Mouse (Mus musculus) myocyte (in vitro differentiated cells): ENCODE measurements around the gene Neurod1.

Source experiments
- MAX ChIP-seq: IDR thresholded peaks from one replicate; pipeline ENCODE4 v1.6.1; 2011; ENCODE audit warnings: low read depth, mild to moderate bottlenecking, control low read depth
- POLR2A ChIP-seq: IDR thresholded peaks from one replicate; pipeline ENCODE4 v1.6.1; 2011; ENCODE audit warnings: low read depth, mild to moderate bottlenecking, control low read depth, moderate library complexity; ENCODE audit not compliant: insufficient read length
- TCF12 ChIP-seq: IDR thresholded peaks from one replicate; pipeline ENCODE4 v1.6.1; 2011; ENCODE audit warnings: mild to moderate bottlenecking, control low read depth; ENCODE audit not compliant: poor library complexity, insufficient read depth, severe bottlenecking

DNA sequence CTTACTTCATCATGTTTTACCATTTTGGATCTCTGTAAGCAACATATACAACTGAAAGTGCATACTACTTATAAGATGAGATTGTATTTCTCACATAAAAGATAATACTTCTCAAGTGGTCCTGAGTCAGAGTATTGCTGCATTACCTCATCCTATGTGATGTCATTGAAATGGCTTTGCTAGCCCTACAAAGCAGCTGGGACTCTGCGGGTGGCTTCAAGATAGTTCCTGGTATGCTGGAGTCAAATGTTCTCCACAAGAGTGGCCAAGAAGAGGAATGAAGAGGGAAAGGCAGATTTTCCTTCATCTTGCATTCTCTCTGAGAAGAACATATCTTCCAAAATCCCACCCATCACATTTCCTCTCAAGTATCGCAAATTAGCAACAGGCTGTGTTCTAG lies 13.2 kb downstream of the Neurod1 start:
- no peak for TF ChIP-seq POLR2A
- TF ChIP-seq MAX, result no peak
- TF ChIP-seq TCF12, result no peak
